Mouse (Mus musculus) embryo, embryonic 9.5 days (tissue): ENCODE measurements around the gene Olfr1254.

Experiments used
- DNase-seq: peaks from one replicate; pipeline ENCODE4 v3.0.0-alpha.2; 2017; ENCODE audit errors: extremely low spot score

Gene Olfr1254

DNA sequence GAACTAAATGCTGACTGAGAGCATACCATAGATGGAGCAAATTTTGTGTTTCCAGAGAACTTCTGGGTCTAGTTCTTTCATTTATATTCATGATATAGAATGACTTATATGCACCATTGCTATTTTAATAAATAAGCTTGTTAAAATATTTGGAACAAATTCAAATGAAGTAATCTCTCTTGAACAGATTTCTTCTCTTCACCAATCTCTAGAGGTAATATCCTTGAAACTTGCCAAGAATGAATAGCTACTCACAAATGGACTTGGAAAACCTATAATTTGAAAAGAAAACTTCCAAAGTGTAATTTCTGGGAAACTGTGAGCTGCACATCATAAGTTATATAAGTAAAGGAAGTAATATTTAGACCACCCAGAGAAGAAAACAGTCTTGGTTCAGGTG is at the start of gene Olfr1254:
TSS of gene Olfr1254 (minus strand) at position 101 of the 400 bp plus-strand sequence.
- DNase-seq: no peak

DNA sequence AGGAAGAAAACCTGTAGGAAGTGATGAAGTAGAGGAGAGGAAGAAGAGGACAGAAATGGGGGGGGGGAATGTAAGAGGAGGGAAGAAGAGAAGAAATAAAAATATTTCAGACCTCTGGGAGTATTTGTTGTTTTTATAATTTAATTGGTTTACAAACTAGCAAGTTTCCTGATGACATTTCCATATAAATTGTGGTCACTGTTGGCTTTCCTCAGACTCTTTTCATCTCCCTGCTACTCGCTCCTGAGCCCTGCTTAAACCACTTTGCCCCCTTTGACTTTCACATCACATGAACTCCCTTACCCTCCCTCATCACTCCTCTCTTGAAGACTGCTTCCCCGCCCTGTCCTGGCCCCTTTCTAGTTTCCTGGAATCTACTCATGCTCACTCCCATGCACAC is 48.0 kb upstream of the Olfr1254 start, which contains the start of gene Olfr1256:
TSS of gene Olfr1256 (minus strand) at position 101 of the 400 bp plus-strand sequence.
- DNase-seq: no peak

DNA sequence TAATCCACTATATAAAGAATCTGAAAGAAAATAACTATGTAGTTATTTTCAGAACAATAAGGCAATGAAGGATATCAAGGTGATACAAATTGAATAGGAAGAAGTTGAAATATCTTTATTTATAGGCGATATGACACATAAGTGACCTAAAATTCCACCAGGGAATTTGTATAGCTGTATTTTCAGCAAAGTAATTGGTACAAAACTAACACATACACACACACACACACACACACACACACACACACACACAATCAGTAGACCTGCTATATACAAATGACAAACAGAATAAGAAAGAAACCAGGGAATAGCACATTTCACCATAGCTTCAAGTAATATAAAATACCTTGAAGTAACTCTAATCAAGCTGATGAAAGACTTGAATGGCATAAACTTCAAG is 26.8 kb upstream of the Olfr1254 start:
- DNase-seq: no peak

DNA sequence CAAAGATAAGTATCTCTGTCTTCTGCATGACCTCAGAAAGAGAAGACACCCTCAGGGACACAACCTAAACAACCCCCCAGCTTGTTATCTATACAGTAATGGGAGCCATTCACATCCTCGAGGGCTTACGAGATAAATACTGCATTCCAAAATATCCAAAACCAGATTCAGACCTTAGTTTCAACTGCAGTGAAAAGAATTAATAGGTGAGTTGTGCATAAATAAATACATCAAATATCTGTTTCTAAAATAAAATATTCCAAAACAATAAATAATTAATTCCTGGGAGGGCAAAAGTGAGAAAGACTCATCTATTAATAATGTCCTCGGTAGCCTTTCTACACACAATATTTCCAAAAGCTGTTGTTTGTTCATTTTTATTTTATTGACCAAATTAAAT is 18.3 kb upstream of the Olfr1254 start, which contains the start of gene Olfr1255:
TSS of gene Olfr1255 (plus strand) at position 301 of the 400 bp plus-strand sequence.
- no peak for DNase-seq

DNA sequence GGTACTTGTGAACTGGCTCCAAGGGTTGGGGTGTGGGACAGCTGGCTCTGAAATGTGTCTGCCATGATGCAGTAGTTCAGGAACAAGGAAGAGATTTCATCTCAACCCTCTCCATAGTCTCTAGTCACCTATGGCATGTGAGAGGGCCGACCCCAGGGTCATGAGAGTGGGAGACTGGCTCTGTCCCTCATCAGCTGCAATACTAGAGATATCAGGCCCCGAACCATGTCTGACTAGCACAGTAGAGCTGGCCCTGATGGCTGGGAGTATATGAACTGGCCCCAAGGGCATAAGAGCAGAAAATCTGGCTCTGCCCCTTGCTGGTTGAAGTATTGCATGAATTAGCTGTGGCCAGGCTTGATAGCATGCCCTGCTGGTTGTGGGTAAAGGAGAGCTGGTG is 17.3 kb upstream of the Olfr1254 start:
- DNase-seq: no peak

DNA sequence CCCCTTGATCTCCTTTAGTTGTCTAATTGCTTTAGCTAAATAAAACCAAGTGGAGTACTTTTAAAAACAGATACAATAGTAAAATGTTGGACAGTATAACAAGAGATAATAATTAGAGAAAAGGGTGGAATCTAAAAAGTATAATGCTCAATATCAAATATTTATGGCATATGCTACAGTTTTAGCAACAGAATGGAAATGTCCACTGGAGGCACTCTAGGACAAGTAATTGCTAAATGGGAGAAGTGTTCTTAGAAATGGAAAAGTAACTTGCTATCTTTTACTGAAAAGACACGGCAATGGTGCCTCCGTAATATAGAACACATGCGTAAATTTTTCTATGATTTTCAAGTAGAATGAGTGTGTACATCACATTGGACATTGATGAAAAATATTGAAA is 6.2 kb upstream of the Olfr1254 start:
- DNase-seq: no peak

DNA sequence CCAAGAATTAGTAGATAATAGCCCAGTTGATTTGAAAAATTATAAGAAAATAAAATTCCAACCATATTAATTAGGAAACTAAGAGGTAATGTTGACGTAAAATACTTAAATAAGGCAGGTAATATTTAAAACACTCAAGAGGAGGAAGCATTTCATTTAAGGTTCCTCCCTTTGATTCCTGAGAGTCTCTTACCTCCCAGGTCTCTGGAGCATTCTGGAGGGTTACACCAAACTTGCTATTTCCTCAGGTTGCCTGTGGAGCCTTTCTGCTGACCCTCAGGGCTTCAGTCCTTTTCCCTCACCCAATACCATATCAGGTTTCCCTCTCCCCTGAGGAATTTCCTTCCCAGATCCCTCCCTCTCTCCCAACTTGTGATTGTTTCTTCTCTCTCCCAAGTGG is 36.4 kb downstream of the Olfr1254 start, which contains the start of gene Olfr1253:
TSS of gene Olfr1253 (minus strand) at position 101 of the 400 bp plus-strand sequence.
- DNase-seq: no peak
